Mouse (Mus musculus) liver, embryonic 11.5 days (tissue): ENCODE measurements at regions not wholly inside any gene's neighbourhood (a gene's known extent, or its start where the extent isn't known, plus 50 kb on each side); places are given as distances from the start of the nearest gene placed in this dataset.

Experiments used
- ATAC-seq: fragments of 200-750 bp; cut with Nextera tagmentation; replicated peaks from 2 replicates; pipeline ENCODE4 v1.8.0; 2017; ENCODE audit warnings: moderate number of reproducible peaks, mild to moderate bottlenecking, moderate TSS enrichment, moderate library complexity; ENCODE audit not compliant: low FRiP score
- DNase-seq: peaks from one replicate; pipeline ENCODE4 v3.0.0-alpha.2; 2017; ENCODE audit warnings: low spot score
- H3K27ac ChIP-seq: fragments of 300-500 bp; sonication (generic); 2 replicates; pipeline ENCODE4 v1.5.1; 2014; ENCODE audit warnings: mild to moderate bottlenecking, low read depth, low read length, control low read depth
- H3K27me3 ChIP-seq: fragments of 300-500 bp; sonication (generic); replicated peaks from 2 replicates; pipeline ENCODE4 v1.6.1; 2014; ENCODE audit warnings: low read length, mixed read lengths; ENCODE audit not compliant: control insufficient read depth, insufficient read depth
- H3K36me3 ChIP-seq: fragments of 300-500 bp; sonication (generic); 2 replicates; pipeline ENCODE4 v1.6.1; 2014; ENCODE audit warnings: mild to moderate bottlenecking, low read length, moderate library complexity, mixed read lengths; ENCODE audit not compliant: control insufficient read depth, insufficient read depth
- H3K4me1 ChIP-seq: fragments of 300-500 bp; sonication (generic); replicated peaks from 2 replicates; pipeline ENCODE4 v1.6.1; 2014; ENCODE audit warnings: low read length, mixed read lengths; ENCODE audit not compliant: control insufficient read depth, insufficient read depth
- H3K4me2 ChIP-seq: fragments of 300-500 bp; sonication (generic); 2 replicates; pipeline ENCODE4 v1.6.1; 2014; ENCODE audit warnings: mild to moderate bottlenecking, control low read depth, moderate library complexity
- H3K4me3 ChIP-seq: fragments of 300-500 bp; sonication (generic); 2 replicates; pipeline ENCODE4 v1.5.1; 2014; ENCODE audit warnings: low read depth, low read length, control low read depth
- H3K9ac ChIP-seq: fragments of 300-500 bp; sonication (generic); 2 replicates; pipeline ENCODE4 v1.6.1; 2014; ENCODE audit warnings: low read depth, low read length, control low read depth
- H3K9me3 ChIP-seq: fragments of 300-500 bp; sonication (generic); 2 replicates; pipeline ENCODE4 v1.6.1; 2016; ENCODE audit warnings: low read length, inconsistent platforms, mixed read lengths; ENCODE audit not compliant: control insufficient read depth
- WGBS: fragments of 180-500 bp; shearing (Covaris S2); extraction: QIAGEN DNeasy Blood & Tissue Kit; methylation state at CpG from one replicate; pipeline ENCODE4 v1.1.7; 2014; 5-methylcytosine and 5-hydroxymethylcytosine counted together

- no peak for ATAC-seq
- H3K4me3 ChIP-seq: no peak overlapping the region
- 49% methylated on average over 2 of the region's 2 CpGs for WGBS
Measured at GRCm38 (mm10) chr2:106529746-106530145, 163.3 kb upstream of the Mpped2 start.

DNA sequence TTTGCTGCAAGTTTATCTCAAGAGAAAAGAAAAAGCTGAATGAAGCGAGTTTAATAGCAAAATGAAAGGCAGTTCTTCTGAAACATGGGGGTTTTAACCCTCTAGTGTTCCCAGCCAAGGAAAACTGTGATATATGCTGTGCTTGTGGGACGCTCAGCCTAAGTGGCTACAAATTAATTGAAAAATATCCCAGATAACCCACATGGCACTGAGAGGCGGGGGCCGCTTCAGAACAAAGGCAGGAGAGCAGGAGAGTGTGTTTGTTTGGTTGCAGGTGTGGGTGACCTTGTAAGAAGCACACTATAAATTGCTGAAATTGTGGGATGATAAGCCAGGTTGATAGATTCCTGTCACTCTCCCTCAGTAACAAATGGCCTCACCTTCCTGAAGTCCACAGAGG lies 154.7 kb upstream of the Mpped2 start:
- Histone ChIP-seq H3K4me2 (no peak overlapping the region), H3K9ac (no peak overlapping the region), H3K4me1 (no peaks in the 10 kb centered on the region), H3K27ac (no peak overlapping the region), H3K27me3 (no peaks in the 10 kb centered on the region), H3K9me3 (no peaks in the 10 kb centered on the region), H3K36me3 (no peaks in the 10 kb centered on the region), H3K4me3 (no peak overlapping the region)
- DNase-seq (no peak), ATAC-seq (no peak)
- 62% methylated on average over 4 of the region's 4 CpGs for WGBS

More at GRCm38 (mm10) chr2:106529746-106530145, 163.3 kb upstream of the Mpped2 start:
- no peaks in the 10 kb centered on the region for H3K27me3 ChIP-seq
- H3K9ac ChIP-seq: no peak overlapping the region
- no peak overlapping the region for H3K27ac ChIP-seq
- H3K4me2 ChIP-seq: no peak overlapping the region
- no peak for DNase-seq
- no peaks in the 10 kb centered on the region for H3K9me3 ChIP-seq
- no peaks in the 10 kb centered on the region for H3K36me3 ChIP-seq
- H3K4me1 ChIP-seq: no peaks in the 10 kb centered on the region

DNA sequence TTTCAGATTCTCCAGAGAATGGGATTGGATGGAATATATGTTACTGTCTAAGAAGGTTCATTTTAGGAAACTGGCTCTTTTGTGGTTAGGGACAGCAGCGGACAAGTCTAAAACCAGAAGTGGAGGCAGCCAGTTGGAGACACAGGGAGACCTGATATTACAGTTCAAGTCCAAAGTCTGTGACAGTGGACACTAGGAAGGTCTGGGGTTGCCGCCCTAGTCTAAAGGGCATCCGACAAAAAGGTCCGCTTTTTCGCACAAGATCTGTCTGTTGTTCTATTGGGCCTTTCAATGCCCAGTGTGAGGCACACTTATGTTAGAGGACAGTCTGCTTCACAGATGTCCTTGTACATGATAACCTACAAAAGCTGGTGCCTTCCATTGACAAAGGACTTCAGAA lies 152.9 kb upstream of the Mpped2 start:
- 86% methylated on average over 5 of the region's 5 CpGs for WGBS
- no peak overlapping the region for H3K27ac ChIP-seq
- no peak overlapping the region for H3K4me3 ChIP-seq
- ATAC-seq (no peak), DNase-seq (no peak)
- no peaks in the 10 kb centered on the region for H3K4me1 ChIP-seq
- no peaks in the 10 kb centered on the region for H3K36me3 ChIP-seq
- H3K9me3 ChIP-seq: no peaks in the 10 kb centered on the region
- no peaks in the 10 kb centered on the region for H3K27me3 ChIP-seq
- H3K4me2 ChIP-seq: no peak overlapping the region
- no peak overlapping the region for H3K9ac ChIP-seq

GRCm38 (mm10) chr2:106547117-106547516 lies 146.0 kb upstream of the Mpped2 start:
- Histone ChIP-seq H3K27me3 (no peaks in the 10 kb centered on the region), H3K9ac (no peak overlapping the region), H3K4me3 (no peak overlapping the region), H3K27ac (no peak overlapping the region), H3K9me3 (no peaks in the 10 kb centered on the region), H3K4me2 (no peak overlapping the region), H3K4me1 (no peaks in the 10 kb centered on the region), H3K36me3 (no peaks in the 10 kb centered on the region)
- ATAC-seq: no peak
- no peak for DNase-seq
- WGBS: 79% methylated on average over 4 of the region's 4 CpGs

DNA sequence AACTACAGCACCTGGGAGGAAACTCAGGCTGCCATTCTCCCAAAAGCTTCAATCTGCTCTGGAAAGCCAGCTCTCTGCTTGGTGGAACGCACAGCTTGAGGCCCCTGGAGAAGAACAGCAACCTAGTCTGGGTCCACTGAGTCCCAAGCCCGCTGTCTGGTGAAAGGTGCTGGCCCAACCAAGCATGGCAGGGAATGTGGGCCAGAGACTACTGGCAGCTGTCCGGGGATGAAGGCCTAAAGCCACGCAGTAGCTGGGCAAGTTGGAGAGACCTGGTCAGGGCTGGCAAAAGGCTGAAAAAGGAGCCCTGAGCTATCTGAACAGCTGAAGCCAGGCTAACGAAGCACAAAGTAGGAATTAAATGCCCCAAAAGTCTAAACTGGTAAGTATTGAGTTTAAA lies 139.4 kb upstream of the Mpped2 start:
- no peaks in the 10 kb centered on the region for H3K9me3 ChIP-seq
- no peak overlapping the region for H3K4me2 ChIP-seq
- H3K4me1 ChIP-seq: no peaks in the 10 kb centered on the region
- H3K4me3 ChIP-seq: no peak overlapping the region
- no peak overlapping the region for H3K27ac ChIP-seq
- DNase-seq (no peak), ATAC-seq (no peak)
- no peaks in the 10 kb centered on the region for H3K36me3 ChIP-seq
- H3K9ac ChIP-seq: no peak overlapping the region
- WGBS: 81% methylated on average over 5 of the region's 5 CpGs
- H3K27me3 ChIP-seq: no peaks in the 10 kb centered on the region

DNA sequence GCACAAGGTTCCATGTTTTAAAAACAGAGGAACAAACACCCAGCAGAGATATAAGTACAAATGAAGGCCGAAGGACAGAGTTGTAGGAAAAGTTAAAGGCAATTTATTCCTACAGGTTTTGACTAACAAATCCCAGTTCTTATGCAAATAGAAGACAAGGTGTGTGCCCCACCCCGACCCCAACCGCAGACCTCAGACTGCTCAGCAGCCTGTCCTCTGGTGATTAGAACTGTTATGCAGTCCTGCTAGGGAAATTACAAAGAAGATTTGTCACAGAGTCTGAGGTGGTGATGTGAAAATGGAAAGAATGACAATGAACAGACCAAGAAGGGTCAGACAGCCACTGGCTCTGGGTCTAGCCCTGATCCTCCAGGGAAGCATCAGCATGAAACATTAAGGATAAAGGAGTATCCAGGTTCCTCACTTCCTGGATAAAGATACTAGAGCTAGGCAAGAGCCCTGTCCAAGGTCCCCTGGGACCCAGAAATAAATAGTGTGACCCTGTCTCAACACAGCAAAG lies 131.4 kb upstream of the Mpped2 start:
- no peak overlapping the region for H3K27ac ChIP-seq
- no peak for ATAC-seq
- 73% methylated on average over 3 of the region's 3 CpGs for WGBS
- no peak overlapping the region for H3K4me3 ChIP-seq
- H3K4me1 ChIP-seq: no peaks in the 10 kb centered on the region
- no peak for DNase-seq
- H3K27me3 ChIP-seq: no peaks in the 10 kb centered on the region
- no peak overlapping the region for H3K9ac ChIP-seq
- no peaks in the 10 kb centered on the region for H3K9me3 ChIP-seq
- H3K4me2 ChIP-seq: no peak overlapping the region
- no peaks in the 10 kb centered on the region for H3K36me3 ChIP-seq

DNA sequence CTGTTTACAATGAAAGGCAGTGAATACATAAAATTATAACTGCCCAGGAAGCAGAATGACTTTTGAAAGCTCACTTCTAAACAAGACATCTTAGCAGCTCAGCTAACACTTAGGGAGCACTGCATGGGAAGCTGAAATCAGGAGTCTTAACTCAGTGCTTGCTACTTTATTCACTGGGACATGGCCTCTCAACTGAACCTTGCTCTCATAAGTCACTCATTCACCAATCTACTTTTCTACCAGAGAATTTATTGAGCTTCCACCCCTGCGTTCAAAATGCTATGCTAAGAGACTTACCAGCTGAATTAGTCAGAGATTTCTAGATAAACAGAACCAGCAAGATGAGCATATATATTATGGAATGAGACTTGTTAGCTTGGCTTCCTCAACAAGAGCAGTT lies 122.8 kb upstream of the Mpped2 start:
- Histone ChIP-seq H3K4me1 (no peaks in the 10 kb centered on the region), H3K27me3 (no peaks in the 10 kb centered on the region), H3K27ac (no peak overlapping the region), H3K4me3 (no peak overlapping the region), H3K9ac (no peak overlapping the region), H3K4me2 (no peak overlapping the region), H3K36me3 (no peaks in the 10 kb centered on the region), H3K9me3 (no peaks in the 10 kb centered on the region)
- WGBS: 83% methylated on average over 1 of the region's 1 CpGs
- ATAC-seq (no peak), DNase-seq (no peak)

GRCm38 (mm10) chr2:106571346-106571745 lies 121.7 kb upstream of the Mpped2 start:
- Histone ChIP-seq H3K9me3 (no peaks in the 10 kb centered on the region), H3K36me3 (no peaks in the 10 kb centered on the region), H3K4me1 (no peaks in the 10 kb centered on the region), H3K27ac (no peak overlapping the region), H3K4me3 (no peak overlapping the region), H3K9ac (no peak overlapping the region), H3K27me3 (no peaks in the 10 kb centered on the region), H3K4me2 (no peak overlapping the region)
- DNase-seq (no peak), ATAC-seq (no peak)
- 90% methylated on average over 3 of the region's 3 CpGs for WGBS

- Histone ChIP-seq H3K9ac (no peak overlapping the region), H3K27ac (no peak overlapping the region), H3K36me3 (no peaks in the 10 kb centered on the region), H3K4me2 (no peak overlapping the region), H3K9me3 (no peaks in the 10 kb centered on the region), H3K4me3 (no peak overlapping the region), H3K4me1 (no peaks in the 10 kb centered on the region), H3K27me3 (no peaks in the 10 kb centered on the region)
- 45% methylated on average over 2 of the region's 2 CpGs for WGBS
- DNase-seq (no peak), ATAC-seq (no peak)
Measured at GRCm38 (mm10) chr2:106571913-106572312, 121.2 kb upstream of the Mpped2 start.
